Mouse (Mus musculus) CH12.LX (cell line): ENCODE measurements around the gene Sntn.

Source experiments
- CHD2 ChIP-seq: IDR thresholded peaks from 2 replicates; pipeline ENCODE4 v1.6.1; 2011; ENCODE audit warnings: low read length, improper control_type of control experiment
- CTCF ChIP-seq, 2 experiments: IDR thresholded peaks in 1 of 2; conservative IDR thresholded peaks in 1 of 2; 2 replicates each; pipeline ENCODE4 v1.5.1; 2011 to 2012; ENCODE audit warnings: low read depth in 2 of 2, low read length in 2 of 2, improper control_type of control experiment in 1 of 2, inconsistent platforms in 1 of 2, mild to moderate bottlenecking in 1 of 2, moderate library complexity in 1 of 2
- MAFK ChIP-seq: IDR thresholded peaks from 2 replicates; pipeline ENCODE4 v1.6.1; 2011; ENCODE audit warnings: low read length, improper control_type of control experiment; ENCODE audit not compliant: insufficient replicate concordance
- MAX ChIP-seq: IDR thresholded peaks from 2 replicates; pipeline ENCODE4 v1.6.1; 2011; ENCODE audit warnings: low read length, improper control_type of control experiment
- MYC ChIP-seq: IDR thresholded peaks from 2 replicates; pipeline ENCODE4 v1.6.1; 2011; ENCODE audit warnings: low read depth, mild to moderate bottlenecking, improper control_type of control experiment, low read length
- POLR2A ChIP-seq: IDR thresholded peaks from 2 replicates; pipeline ENCODE4 v1.6.1; 2011; ENCODE audit warnings: low read depth, mild to moderate bottlenecking, improper control_type of control experiment, low read length
- RAD21 ChIP-seq: IDR thresholded peaks from 2 replicates; pipeline ENCODE4 v1.6.1; 2011; ENCODE audit warnings: low read depth, mild to moderate bottlenecking, low read length, improper control_type of control experiment, moderate library complexity
- RCOR1 ChIP-seq: conservative IDR thresholded peaks from 2 replicates; pipeline ENCODE4 v1.6.1; 2012; ENCODE audit warnings: low read depth, mild to moderate bottlenecking, inconsistent platforms, low read length, improper control_type of control experiment
- SIN3A ChIP-seq: IDR thresholded peaks from 2 replicates; pipeline ENCODE4 v1.6.1; 2012; ENCODE audit warnings: low read length, improper control_type of control experiment, inconsistent platforms
- USF2 ChIP-seq: conservative IDR thresholded peaks from 2 replicates; pipeline ENCODE4 v1.6.1; 2011; ENCODE audit warnings: low read depth, low read length, improper control_type of control experiment
- ZKSCAN1 ChIP-seq: IDR thresholded peaks from 2 replicates; pipeline ENCODE4 v1.6.1; 2012; ENCODE audit warnings: low read depth, inconsistent platforms, low read length, improper control_type of control experiment, borderline replicate concordance

DNA sequence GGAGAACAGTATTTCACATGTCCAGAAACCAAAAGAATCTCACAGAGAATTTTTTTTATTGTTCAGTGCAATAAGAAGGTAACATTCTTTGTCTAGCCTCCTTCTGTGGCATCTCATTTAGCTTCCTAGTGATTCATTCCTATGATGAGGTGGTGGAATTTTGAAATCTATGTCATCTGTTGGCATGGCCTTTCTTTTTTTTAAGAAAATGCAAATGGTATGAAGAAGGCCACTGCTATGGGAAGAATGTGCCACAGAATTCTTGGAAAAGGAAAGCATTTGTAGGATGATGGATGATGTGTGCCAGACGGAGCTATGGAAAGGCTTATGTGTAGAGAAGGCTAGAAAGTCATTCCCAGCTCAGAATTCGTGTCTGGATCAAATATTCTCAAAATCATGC is 19.8 kb downstream of the Sntn start:
- no peak for TF ChIP-seq MAX
- no peak for TF ChIP-seq POLR2A
- TF ChIP-seq MYC: no peak
- TF ChIP-seq MAFK: no peak
- TF ChIP-seq CTCF (conservative IDR thresholded peaks at IDR 0.05 in 1 of 2, IDR thresholded peaks at IDR 0.05 in 1 of 2; ENCODE audit: low read depth in 2 of 2, low read length in 2 of 2): no peak
- TF ChIP-seq SIN3A: no peak
- TF ChIP-seq RCOR1: no peak
- TF ChIP-seq RAD21: no peak
- TF ChIP-seq USF2: no peak
- TF ChIP-seq CHD2: no peak
- no peak for TF ChIP-seq ZKSCAN1
